Mouse (Mus musculus): Measurements from ENCODE around the gene Klhl25. TPM values are rescaled to one million over a fixed set of nuclear protein-coding genes. Genes with fewer than 3 reads are reported as not detected.
"Not testable (repeated sequence)": the region's sequence is repeated elsewhere in the genome, so short reads cannot be mapped to it uniquely, and the experiment has no call there.

The Klhl25 gene
- polyA plus RNA-seq, 1 experiment from 2014 or later = 10.3 TPM

DNA sequence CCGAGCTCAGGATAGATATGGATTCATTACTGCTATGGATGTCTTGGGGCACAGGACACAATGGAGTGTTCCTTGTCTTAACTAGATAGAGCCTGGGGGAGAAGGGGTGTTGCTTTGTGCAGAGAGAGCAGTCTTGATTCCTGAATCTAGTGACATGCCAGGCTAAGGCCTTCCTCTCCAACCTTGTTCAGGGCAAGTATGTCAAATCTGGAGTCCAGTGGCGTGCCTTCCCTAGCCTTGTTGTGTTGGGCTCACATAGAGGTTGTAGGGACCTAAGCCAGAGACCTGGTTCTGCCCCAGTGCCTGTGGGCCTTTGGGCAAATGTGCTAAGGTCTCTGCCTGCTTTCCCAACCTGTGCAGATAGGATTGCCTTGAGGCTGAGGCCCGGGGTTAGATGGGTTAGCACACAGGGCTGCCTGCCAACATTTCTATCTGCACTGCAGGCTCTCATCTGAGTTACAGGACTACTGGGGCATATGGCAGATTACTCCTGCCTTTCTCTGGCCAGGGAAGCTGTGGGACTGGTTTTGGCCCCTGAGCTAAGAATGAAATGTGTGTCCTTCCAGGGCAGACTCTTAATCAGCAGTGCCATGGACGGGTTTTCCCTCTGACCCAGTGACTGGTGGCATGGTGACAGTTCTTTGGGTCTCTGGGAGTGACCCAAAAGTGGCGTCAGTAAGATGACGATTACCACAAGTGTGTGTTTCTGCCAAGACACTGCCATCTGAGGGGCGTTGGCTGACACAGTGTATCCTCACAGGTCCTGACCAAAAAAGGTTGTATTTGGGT, 13.7 kb downstream of the Klhl25 start:
- ATAC-seq (replicated peaks; ENCODE audit: insufficient number of reproducible peaks, low FRiP score, low TSS enrichment); H3K27ac ChIP-seq (ENCODE audit: low read depth, low read length); H3K9ac ChIP-seq (ENCODE audit: low read depth, low read length); H3K9me3 ChIP-seq (replicated peaks; ENCODE audit: control insufficient read depth, low read length); H3K4me3 ChIP-seq (ENCODE audit: low read depth, low read length); H3K4me2 ChIP-seq; H3K27me3 ChIP-seq (ENCODE audit: control insufficient read depth, insufficient read depth, low read length); H3K4me1 ChIP-seq (ENCODE audit: control insufficient read depth, insufficient read depth, low read length): not testable (repeated sequence)
- peaks cover 21% of the 10 kb centered on the region for H3K36me3 ChIP-seq (ENCODE audit: control insufficient read depth, insufficient read depth, low read length)
- WGBS (ENCODE audit: insufficient replicate concordance) = 81% methylated on average over 6 of the region's 7 CpGs

DNA sequence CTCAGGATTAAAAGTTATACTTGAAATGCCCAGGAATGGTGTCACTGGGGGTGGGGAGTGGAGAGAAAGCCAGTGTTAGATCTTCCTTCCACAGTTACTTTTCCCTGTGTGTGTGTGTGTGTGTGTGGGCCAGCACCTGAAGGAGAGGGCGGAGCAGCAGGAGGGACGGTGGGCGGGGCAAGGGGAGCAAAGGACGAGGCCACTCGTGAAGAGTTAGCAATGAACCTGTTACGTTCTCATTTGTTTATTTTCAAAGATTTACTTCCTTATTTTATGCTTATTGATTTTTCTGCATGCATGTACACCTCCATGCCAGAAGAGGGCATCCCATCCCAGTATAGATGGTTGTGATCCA, 14.3 kb downstream of the Klhl25 start:
- not testable (repeated sequence) for H3K9ac ChIP-seq (ENCODE audit: low read depth, low read length); H3K27ac ChIP-seq (ENCODE audit: low read depth, low read length); H3K4me3 ChIP-seq (ENCODE audit: low read depth, low read length); H3K4me2 ChIP-seq; H3K4me1 ChIP-seq (ENCODE audit: control insufficient read depth, insufficient read depth, low read length); H3K9me3 ChIP-seq (replicated peaks; ENCODE audit: control insufficient read depth, low read length); ATAC-seq (replicated peaks; ENCODE audit: insufficient number of reproducible peaks, low FRiP score, low TSS enrichment); H3K27me3 ChIP-seq (ENCODE audit: control insufficient read depth, insufficient read depth, low read length)
- peaks cover 23% of the 10 kb centered on the region for H3K36me3 ChIP-seq (ENCODE audit: control insufficient read depth, insufficient read depth, low read length)
- WGBS (ENCODE audit: insufficient replicate concordance) = 75% methylated on average over 6 of the region's 6 CpGs

DNA sequence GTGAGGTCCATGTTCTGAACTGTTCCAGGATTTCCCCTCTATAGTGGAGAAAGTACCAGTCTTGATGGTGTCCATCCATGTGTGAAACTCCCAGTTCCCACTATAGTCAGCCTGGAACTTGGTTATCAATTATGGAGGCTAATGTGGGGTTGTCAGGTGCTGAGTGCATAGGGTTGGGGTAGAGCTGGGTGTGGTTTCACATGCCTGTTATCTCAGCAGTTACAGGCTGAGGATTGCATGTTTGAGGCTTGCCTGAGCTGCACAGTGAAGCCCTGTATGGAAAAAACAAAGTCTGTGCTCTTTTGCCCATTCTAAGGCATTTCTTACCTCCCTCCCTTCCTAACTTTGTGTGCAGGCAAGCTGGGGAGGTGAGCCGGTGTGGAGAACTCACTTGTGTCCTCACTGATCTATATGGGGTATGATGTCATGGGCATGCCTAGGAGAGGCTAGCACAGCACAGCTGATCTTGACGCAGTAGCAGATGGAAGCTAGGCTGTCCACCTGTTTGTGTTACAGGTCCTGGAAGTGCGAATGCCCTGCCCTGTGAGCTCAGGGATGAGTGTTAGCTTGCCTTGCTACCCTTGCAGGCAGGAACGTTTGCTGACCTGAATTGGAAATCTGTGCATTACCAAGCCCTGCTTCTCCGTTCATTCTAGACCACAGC, 15.3 kb downstream of the Klhl25 start:
- H3K4me3 ChIP-seq (ENCODE audit: low read depth, low read length); H3K4me1 ChIP-seq (ENCODE audit: control insufficient read depth, insufficient read depth, low read length); H3K9me3 ChIP-seq (replicated peaks; ENCODE audit: control insufficient read depth, low read length); H3K9ac ChIP-seq (ENCODE audit: low read depth, low read length); H3K27ac ChIP-seq (ENCODE audit: low read depth, low read length); ATAC-seq (replicated peaks; ENCODE audit: insufficient number of reproducible peaks, low FRiP score, low TSS enrichment); H3K4me2 ChIP-seq; H3K27me3 ChIP-seq (ENCODE audit: control insufficient read depth, insufficient read depth, low read length): not testable (repeated sequence)
- peaks cover 23% of the 10 kb centered on the region for H3K36me3 ChIP-seq (ENCODE audit: control insufficient read depth, insufficient read depth, low read length)
- WGBS (ENCODE audit: insufficient replicate concordance) = 80% methylated on average over 5 of the region's 5 CpGs

- Histone ChIP-seq H3K9me3 (replicated peaks; ENCODE audit: control insufficient read depth, low read length) (no peaks in the 10 kb centered on the region), H3K9ac (ENCODE audit: low read depth, low read length) (no peak overlapping the region), H3K27me3 (ENCODE audit: control insufficient read depth, insufficient read depth, low read length) (no peaks in the 10 kb centered on the region), H3K4me1 (ENCODE audit: control insufficient read depth, insufficient read depth, low read length) (no peaks in the 10 kb centered on the region), H3K36me3 (ENCODE audit: control insufficient read depth, insufficient read depth, low read length) (peaks cover 17% of the 10 kb centered on the region), H3K4me2 (no peak overlapping the region), H3K27ac (ENCODE audit: low read depth, low read length) (no peak overlapping the region), H3K4me3 (ENCODE audit: low read depth, low read length) (no peak overlapping the region)
- ATAC-seq (replicated peaks; ENCODE audit: insufficient number of reproducible peaks, low FRiP score, low TSS enrichment) = no peak
- WGBS (ENCODE audit: insufficient replicate concordance) = 93% methylated on average over 6 of the region's 6 CpGs
These were observed 16.9 kb downstream of the Klhl25 start for GRCm38 (mm10) chr7:75865026-75865425.

DNA sequence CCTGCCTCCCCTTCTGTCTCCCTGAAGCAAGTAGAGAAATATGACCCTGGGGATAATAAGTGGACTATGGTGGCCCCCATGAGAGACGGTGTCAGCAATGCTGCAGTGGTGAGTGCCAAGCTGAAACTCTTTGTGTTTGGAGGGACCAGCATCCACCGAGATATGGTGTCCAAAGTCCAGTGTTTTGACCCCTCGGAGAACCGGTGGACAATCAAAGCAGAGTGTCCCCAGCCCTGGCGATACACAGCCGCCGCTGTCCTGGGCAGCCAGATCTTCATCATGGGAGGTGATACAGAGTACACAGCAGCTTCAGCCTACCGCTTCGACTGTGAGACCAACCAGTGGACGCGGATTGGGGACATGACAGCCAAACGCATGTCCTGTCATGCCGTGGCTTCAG, 18.4 kb downstream of the Klhl25 start:
- peaks cover 17% of the 10 kb centered on the region for H3K36me3 ChIP-seq (ENCODE audit: control insufficient read depth, insufficient read depth, low read length)
- H3K9ac ChIP-seq (ENCODE audit: low read depth, low read length) = no peak overlapping the region
- no peak overlapping the region for H3K27ac ChIP-seq (ENCODE audit: low read depth, low read length)
- WGBS (ENCODE audit: insufficient replicate concordance) = 90% methylated on average over 13 of the region's 13 CpGs
- H3K4me1 ChIP-seq (ENCODE audit: control insufficient read depth, insufficient read depth, low read length) = peaks cover 6% of the 10 kb centered on the region; the same call in 1 of the 2 replicates
- ATAC-seq (replicated peaks; ENCODE audit: insufficient number of reproducible peaks, low FRiP score, low TSS enrichment) = no peak
- no peaks in the 10 kb centered on the region for H3K9me3 ChIP-seq (replicated peaks; ENCODE audit: control insufficient read depth, low read length)
- no peak overlapping the region for H3K4me3 ChIP-seq (ENCODE audit: low read depth, low read length)
- H3K27me3 ChIP-seq (ENCODE audit: control insufficient read depth, insufficient read depth, low read length) = no peaks in the 10 kb centered on the region
- H3K4me2 ChIP-seq = no peak overlapping the region

GRCm38 (mm10) chr7:75868687-75869086, 20.6 kb downstream of the Klhl25 start:
- H3K4me3 ChIP-seq (ENCODE audit: low read depth, low read length) = no peak overlapping the region
- ATAC-seq (replicated peaks; ENCODE audit: insufficient number of reproducible peaks, low FRiP score, low TSS enrichment) = no peak
- peaks cover 6% of the 10 kb centered on the region; the same call in 1 of the 2 replicates for H3K4me1 ChIP-seq (ENCODE audit: control insufficient read depth, insufficient read depth, low read length)
- no peak overlapping the region for H3K4me2 ChIP-seq
- H3K9ac ChIP-seq (ENCODE audit: low read depth, low read length) = no peak overlapping the region
- H3K9me3 ChIP-seq (replicated peaks; ENCODE audit: control insufficient read depth, low read length) = no peaks in the 10 kb centered on the region
- no peaks in the 10 kb centered on the region for H3K27me3 ChIP-seq (ENCODE audit: control insufficient read depth, insufficient read depth, low read length)
- no peak overlapping the region for H3K27ac ChIP-seq (ENCODE audit: low read depth, low read length)
- 77% methylated on average over 2 of the region's 2 CpGs for WGBS (ENCODE audit: insufficient replicate concordance)
- peaks cover 17% of the 10 kb centered on the region for H3K36me3 ChIP-seq (ENCODE audit: control insufficient read depth, insufficient read depth, low read length)

- H3K9me3 ChIP-seq (replicated peaks; ENCODE audit: control insufficient read depth, low read length) = no peaks in the 10 kb centered on the region
- no peak overlapping the region for H3K4me3 ChIP-seq (ENCODE audit: low read depth, low read length)
- H3K27ac ChIP-seq (ENCODE audit: low read depth, low read length) = no peak overlapping the region
- 80% methylated on average over 9 of the region's 9 CpGs for WGBS (ENCODE audit: insufficient replicate concordance)
- H3K9ac ChIP-seq (ENCODE audit: low read depth, low read length) = no peak overlapping the region
- ATAC-seq (replicated peaks; ENCODE audit: insufficient number of reproducible peaks, low FRiP score, low TSS enrichment) = no peak
- H3K36me3 ChIP-seq (ENCODE audit: control insufficient read depth, insufficient read depth, low read length) = peaks cover 14% of the 10 kb centered on the region
- no peak overlapping the region for H3K4me2 ChIP-seq
- no peaks in the 10 kb centered on the region for H3K27me3 ChIP-seq (ENCODE audit: control insufficient read depth, insufficient read depth, low read length)
- peaks cover 6% of the 10 kb centered on the region; the same call in 1 of the 2 replicates for H3K4me1 ChIP-seq (ENCODE audit: control insufficient read depth, insufficient read depth, low read length)
These were observed 22.4 kb downstream of the Klhl25 start for GRCm38 (mm10) chr7:75870551-75870950.

- Histone ChIP-seq H3K27ac (ENCODE audit: low read depth, low read length) (no peak overlapping the region), H3K36me3 (ENCODE audit: control insufficient read depth, insufficient read depth, low read length) (no peaks in the 10 kb centered on the region), H3K9ac (ENCODE audit: low read depth, low read length) (no peak overlapping the region), H3K27me3 (ENCODE audit: control insufficient read depth, insufficient read depth, low read length) (no peaks in the 10 kb centered on the region), H3K9me3 (replicated peaks; ENCODE audit: control insufficient read depth, low read length) (no peaks in the 10 kb centered on the region), H3K4me2 (no peak overlapping the region), H3K4me1 (ENCODE audit: control insufficient read depth, insufficient read depth, low read length) (peaks cover 6% of the 10 kb centered on the region; the same call in 1 of the 2 replicates), H3K4me3 (ENCODE audit: low read depth, low read length) (no peak overlapping the region)
- ATAC-seq (replicated peaks; ENCODE audit: insufficient number of reproducible peaks, low FRiP score, low TSS enrichment) = no peak
- 54% methylated on average over 5 of the region's 5 CpGs for WGBS (ENCODE audit: insufficient replicate concordance)
These were observed 24.1 kb downstream of the Klhl25 start for GRCm38 (mm10) chr7:75872255-75872654.

Data from heart, embryonic 11.5 days (tissue).